Mouse (Mus musculus) 416B (cell line): ENCODE measurements around the gene Gm3448.
"Not testable (repeated sequence)": the region's sequence is repeated elsewhere in the genome, so short reads cannot be mapped to it uniquely, and the experiment has no call there.

Experiments used
- DNase-seq: peaks from one replicate; pipeline ENCODE4 v3.0.0; 2011; ENCODE audit warnings: low read depth

Gene Gm3448

GRCm38 (mm10) chr17:15041175-15041729 is at the start of gene Gm3448, which contains the start of the genes Ermard and Tcte3:
Gm3448 (minus strand) TSS chr17:15041537.
Ermard (plus strand) TSS chr17:15041208.
Tcte3 (minus strand) TSS chr17:15041488.
- DNase-seq: not testable (repeated sequence)

GRCm38 (mm10) chr17:15088591-15089001 is 47.3 kb upstream of the Gm3448 start:
- no peak for DNase-seq

GRCm38 (mm10) chr17:15088166-15088565 is 46.8 kb upstream of the Gm3448 start:
- no peak for DNase-seq

GRCm38 (mm10) chr17:15085006-15085405 is 43.7 kb upstream of the Gm3448 start:
- DNase-seq: no peak

- DNase-seq: peak; percentile 83
Observed at GRCm38 (mm10) chr17:15084226-15084848, 43.0 kb upstream of the Gm3448 start.

- no peak for DNase-seq
Observed at GRCm38 (mm10) chr17:15077536-15077935, 36.2 kb upstream of the Gm3448 start.

- no peak for DNase-seq
Observed at GRCm38 (mm10) chr17:15075033-15075432, 33.7 kb upstream of the Gm3448 start.

GRCm38 (mm10) chr17:15072211-15072610 is 30.9 kb upstream of the Gm3448 start:
- no peak for DNase-seq

GRCm38 (mm10) chr17:15069124-15069523 is 27.8 kb upstream of the Gm3448 start:
- no peak for DNase-seq

- DNase-seq: peak; percentile 91
Observed at GRCm38 (mm10) chr17:15068040-15068792, 26.9 kb upstream of the Gm3448 start.

- DNase-seq: no peak
Observed at GRCm38 (mm10) chr17:15066911-15067310, 25.6 kb upstream of the Gm3448 start.

GRCm38 (mm10) chr17:15066066-15066465 is 24.7 kb upstream of the Gm3448 start:
- peak; percentile 22 for DNase-seq

GRCm38 (mm10) chr17:15065391-15066024 is 24.2 kb upstream of the Gm3448 start:
- peak; percentile 69 for DNase-seq

- DNase-seq: no peak
Observed at GRCm38 (mm10) chr17:15060356-15060755, 19.0 kb upstream of the Gm3448 start.

GRCm38 (mm10) chr17:15059646-15060045 is 18.3 kb upstream of the Gm3448 start:
- DNase-seq: no peak

- DNase-seq: peak; percentile 18
Observed at GRCm38 (mm10) chr17:15058161-15058591, 16.8 kb upstream of the Gm3448 start.

- peak; percentile 68 for DNase-seq
Observed at GRCm38 (mm10) chr17:15055925-15056324, 14.6 kb upstream of the Gm3448 start.

GRCm38 (mm10) chr17:15053829-15054200 is 12.5 kb upstream of the Gm3448 start:
- not testable (repeated sequence) for DNase-seq

GRCm38 (mm10) chr17:15053183-15053828 is 12.0 kb upstream of the Gm3448 start:
- DNase-seq: not testable (repeated sequence)

GRCm38 (mm10) chr17:15052766-15053165 is 11.4 kb upstream of the Gm3448 start:
- DNase-seq: not testable (repeated sequence)

GRCm38 (mm10) chr17:15050338-15050737 is 9.0 kb upstream of the Gm3448 start:
- DNase-seq: not testable (repeated sequence)

- DNase-seq: not testable (repeated sequence)
Observed at GRCm38 (mm10) chr17:15040455-15040854, 882 bp downstream of the Gm3448 start.
